Mouse (Mus musculus) stomach, postnatal 0 days (tissue): Measurements from ENCODE around the gene Parva.

ENCODE experiments used
- CTCF ChIP-seq: IDR thresholded peaks from 2 replicates; pipeline ENCODE4 v1.5.1; 2016; ENCODE audit warnings: antibody characterized with exemption, low read depth, mild to moderate bottlenecking, moderate library complexity
- EP300 ChIP-seq: optimal IDR thresholded peaks from 2 replicates; pipeline ENCODE3; 2016; ENCODE audit warnings: antibody characterized with exemption

DNA sequence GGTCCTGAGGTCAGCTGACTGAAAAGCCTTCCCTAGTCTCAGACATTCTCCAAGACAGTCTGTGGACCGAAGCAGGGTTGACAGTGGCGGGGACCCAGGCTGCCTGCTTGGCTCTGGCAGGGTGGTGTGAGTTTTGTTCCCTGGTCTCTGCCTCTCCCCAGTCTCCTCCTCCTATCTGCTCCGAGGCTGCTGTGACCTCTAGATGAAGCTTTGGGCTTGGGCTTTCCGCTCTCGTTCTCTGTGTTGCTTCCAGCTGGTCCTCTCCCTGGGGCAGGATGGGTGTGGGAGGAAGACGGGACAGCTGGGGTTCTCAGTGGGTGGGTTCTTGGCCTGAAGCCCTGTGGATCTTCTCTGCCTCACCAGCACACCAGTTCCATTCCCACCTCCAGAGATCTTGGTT is 51.8 kb downstream of the Parva start:
- TF ChIP-seq CTCF (no peak), EP300 (no peak)
